Mouse (Mus musculus): ENCODE results near the gene Isg15.

The Isg15 gene

DNA sequence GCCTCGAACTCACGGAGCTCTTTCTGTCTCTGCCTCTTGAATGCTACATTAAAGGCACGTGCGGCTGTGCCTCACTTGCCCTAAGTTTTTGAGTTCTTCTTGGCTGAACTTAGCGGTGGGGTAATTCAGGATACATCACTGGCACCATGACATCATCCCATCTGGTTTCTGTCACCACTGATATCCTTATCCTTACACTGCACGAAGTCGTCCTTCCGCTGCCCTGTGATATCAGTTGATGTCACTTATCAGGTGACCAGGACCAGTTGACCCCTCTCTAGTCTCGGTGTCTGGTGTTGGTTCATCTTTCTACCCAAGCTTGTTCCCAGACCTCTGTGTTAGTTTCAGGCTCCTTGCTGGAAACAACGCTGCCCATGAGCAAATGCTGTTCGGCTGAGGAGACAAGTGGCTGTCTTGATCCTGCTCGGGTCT is 1.9 kb upstream of the Isg15 start:
- DNase-seq = no peak

DNA sequence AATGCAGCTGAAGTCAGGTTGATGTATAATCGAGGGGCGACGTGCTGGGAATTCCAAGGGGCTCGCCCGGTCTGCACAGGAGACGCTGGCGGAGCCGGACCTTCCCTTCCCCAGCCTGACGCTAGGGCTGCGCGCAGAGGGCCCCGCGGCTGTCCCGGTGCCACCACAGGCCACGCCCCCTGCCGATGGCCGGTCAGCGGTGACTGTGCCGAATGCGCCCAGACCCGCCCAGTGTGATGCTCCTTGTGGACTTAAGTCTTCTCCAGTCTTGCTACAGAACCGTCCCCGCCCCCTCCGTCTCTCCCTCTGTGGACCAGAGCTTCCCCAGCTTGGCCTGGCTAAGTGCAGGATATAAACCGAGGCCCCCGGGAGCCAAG is 2.8 kb downstream of the Isg15 start:
- peak; percentile 88 to 89 for DNase-seq

DNA sequence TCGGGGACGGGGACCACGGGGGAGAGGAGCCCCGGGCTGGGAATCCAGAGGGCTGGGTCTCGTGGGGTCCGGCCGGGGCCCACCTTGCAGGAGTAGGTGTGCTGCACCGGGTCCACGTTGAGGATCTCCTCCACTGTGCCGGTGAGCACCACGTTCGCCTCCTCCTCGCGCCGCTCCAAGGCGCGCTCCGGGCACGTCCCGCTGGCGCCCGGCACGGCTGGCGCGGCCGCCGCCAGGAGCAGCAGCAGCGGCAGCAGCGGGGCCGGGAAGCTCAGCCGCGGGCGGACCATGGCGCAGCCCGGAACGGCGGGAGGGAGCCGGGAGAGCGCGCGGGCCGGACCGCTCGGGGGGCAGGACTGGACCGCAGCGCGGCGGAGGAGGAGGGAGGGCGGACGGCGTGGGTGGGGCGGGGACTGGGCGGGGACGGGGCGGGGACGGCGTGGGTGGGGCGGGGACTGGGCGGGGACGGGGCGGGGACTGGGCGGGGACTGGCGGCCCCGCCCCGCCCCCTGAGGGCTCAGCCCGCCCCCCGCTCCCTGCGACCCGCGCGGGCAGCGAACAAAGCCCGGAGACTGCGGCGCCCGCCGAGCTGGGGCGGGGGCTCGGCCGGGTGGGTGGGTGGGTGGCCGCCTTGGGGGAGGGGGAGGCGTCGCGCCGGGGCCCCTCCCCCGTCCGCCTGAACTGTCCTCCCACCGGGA is 3.3 kb downstream of the Isg15 start, which contains the start of gene Agrn:
TSS of gene Agrn (minus strand) at position 358 of the 698 bp plus-strand sequence.
- peak; percentile 50 to 56 for DNase-seq

DNA sequence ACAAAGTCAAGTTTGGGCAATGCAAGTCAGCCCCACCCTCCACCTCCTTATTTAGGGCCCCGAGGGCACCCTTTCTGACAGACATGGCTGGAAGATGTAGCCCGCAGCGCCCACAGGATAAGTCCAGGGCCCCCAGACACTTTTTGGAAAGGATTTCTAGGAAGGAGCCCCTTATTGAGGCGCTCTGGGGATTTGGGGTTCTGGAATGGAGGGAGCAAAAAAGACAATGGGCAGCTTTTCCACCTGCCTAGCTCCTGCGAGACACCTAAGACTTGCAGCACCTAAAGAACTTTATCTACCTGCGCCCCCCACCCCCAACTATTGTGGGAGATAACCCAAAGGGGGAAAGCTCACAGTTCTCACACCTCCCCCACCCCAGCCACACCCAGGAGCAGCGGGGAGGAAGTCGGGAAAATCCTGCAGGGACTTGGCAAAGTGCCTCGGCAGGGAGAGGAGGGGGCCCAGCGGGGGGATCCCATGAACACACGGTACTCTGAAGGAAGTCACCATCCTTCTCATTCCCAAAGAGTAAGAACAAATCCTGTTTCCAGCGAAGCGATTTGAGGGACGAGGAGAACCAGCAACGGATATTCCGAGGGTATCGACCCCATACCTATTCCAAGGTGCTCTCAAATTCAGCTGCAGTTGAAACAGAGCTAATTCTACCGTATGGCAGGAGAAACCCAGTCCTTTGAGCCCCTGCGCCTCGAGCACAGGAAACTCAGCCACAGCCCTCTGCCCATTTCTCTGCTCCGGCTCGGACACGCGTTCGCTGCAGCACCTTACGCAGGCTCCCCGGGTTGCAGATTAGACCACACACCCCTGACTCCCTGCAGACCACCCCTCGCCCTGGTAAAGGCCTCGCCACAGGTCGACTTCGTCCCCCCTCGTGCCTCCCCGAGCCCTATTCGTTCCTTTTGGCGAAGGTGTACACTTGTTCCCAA is 4.4 kb downstream of the Isg15 start:
- peak; percentile 48 to 68 for DNase-seq

DNA sequence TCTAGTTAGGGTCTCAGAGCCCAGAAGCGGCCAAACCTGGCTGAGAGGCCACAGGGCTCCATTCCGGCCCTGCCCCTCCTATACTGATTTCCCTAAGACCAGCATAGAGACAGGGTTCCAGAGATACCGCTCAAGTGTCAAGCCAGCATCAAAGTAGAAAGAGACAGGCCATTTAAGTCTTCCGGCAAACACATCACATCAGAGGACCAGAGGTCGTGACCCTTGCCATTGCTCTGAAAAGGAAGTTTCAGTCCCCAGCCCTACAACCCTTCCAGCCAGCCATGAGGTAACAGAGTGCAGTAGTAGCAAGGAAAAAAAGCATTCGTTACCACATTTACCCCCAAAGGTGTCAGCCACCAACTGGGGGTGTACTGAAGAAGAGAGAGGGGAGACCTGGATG is 6.3 kb downstream of the Isg15 start:
- DNase-seq = no peak

- DNase-seq = no peak
Observed at GRCm38 (mm10) chr4:156193906-156194305, 6.7 kb downstream of the Isg15 start.

DNA sequence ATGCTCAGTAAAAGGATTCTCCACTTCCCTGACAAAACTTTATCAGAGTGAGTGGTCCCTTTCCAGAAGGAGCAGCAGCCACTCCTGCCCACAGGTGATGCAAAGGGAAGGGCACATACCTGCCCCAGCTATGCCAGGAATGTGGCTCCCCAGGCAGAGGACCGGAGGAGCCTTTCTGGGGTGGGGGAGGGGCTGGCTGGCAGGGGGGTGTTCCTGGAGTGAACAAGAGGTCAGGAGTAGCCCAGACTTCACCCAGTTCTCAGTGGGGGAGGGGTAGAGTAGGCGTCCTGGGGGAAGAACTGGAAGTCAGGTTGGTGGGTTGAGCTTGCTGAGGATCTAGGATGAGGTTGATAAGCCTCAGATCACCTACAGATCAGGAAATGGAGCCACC is 7.4 kb downstream of the Isg15 start:
- DNase-seq = peak; percentile 45 to 67

DNA sequence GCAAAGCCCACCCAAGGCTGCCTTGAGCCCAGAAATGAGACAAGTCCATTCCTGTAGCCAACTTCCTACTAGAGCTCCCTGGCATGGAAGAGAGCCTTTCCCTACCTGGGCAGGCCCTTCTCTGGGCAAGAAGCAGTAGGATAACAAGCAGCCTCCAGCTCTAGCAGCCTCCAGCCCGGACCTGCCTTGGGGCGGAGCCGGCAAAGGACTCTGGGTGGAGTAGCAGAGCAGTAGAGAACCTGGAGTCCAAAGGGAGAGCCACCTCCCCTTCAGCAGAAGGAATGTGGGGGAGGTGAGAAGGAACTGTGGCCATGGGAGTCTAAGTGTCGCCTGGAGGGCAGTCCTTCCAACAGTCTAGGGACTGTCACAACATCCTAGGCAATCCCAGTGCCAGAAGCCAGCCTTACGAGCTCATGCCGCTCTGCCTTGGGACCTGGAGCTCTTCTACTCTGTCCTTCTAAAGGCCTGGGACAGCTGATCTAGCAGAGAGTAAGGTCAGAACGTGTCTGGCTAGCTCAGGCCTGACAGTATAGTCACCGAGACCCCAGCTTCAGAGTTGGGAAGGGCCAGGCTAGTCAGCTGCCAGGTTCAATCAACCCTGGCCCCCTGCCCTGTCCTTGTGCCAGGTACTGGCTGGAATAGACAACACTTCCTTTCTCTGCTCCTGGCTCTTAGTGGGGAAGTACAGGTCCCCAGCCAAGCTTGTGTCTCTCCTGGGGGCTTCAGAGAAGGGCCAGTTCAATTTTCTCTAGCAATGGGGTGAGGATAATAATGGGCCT is 8.0 kb downstream of the Isg15 start:
- DNase-seq = peak; percentile 82 to 87

- peak; percentile 52 to 72 for DNase-seq
Observed at GRCm38 (mm10) chr4:156188811-156189323, 11.8 kb downstream of the Isg15 start.

GRCm38 (mm10) chr4:156188162-156188810 is 12.3 kb downstream of the Isg15 start:
- DNase-seq = no peak

GRCm38 (mm10) chr4:156185950-156186850 is 14.4 kb downstream of the Isg15 start:
- no peak for DNase-seq

- DNase-seq = no peak
Observed at GRCm38 (mm10) chr4:156185456-156185949, 15.1 kb downstream of the Isg15 start.

DNA sequence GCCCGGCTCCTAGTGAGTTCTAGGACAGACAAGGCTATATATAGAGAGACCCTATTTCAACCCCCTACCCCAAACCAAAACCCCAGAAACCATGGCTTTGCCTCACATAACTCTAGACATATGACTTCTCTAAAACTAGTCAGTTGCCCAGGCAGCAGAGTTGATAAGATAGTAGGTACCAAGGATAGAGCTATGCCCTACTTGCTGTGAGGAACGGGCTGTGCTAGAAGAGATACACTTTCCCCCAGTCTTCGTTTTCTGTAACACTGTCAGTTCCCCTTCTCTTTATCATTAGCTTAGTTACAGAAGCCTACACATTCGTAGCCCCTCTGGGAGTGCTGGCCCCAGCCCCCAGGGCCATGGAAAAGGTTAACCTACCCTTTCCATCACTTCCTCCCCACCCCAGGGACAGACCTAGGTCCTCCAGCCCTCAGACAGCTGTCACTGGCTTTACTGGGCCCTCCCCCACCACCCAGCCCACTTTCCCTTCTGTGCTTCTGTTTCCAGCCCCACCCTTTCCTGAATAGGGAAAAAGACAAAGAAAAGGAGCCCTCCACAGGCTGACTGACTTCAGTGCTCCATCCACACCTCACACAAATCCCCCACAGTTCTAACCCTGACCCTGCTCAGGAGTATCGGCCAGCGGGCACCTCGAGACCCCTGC is 16.2 kb downstream of the Isg15 start:
- no peak for DNase-seq

- DNase-seq = no peak
Observed at GRCm38 (mm10) chr4:156183747-156184146, 16.9 kb downstream of the Isg15 start.

DNA sequence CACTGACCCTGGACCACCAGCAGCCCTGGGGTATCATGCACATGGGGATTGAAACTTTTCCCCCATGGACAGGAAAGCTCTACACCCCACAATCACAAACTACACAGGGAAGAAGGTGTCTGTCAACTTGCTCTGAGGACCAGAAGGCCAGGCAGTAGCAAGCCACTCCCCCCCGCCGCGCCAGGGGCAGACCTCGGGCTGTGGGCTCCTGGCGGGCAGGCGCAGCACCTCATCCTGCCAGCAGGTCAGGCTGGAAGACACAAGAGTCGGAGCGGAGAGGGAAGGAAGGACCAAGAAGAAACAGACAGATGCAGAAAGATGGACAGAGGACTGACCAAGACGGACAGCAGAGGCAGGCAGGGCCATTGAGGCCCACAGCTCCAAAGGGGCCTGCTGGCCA is 23.0 kb downstream of the Isg15 start:
- DNase-seq = no peak

DNA sequence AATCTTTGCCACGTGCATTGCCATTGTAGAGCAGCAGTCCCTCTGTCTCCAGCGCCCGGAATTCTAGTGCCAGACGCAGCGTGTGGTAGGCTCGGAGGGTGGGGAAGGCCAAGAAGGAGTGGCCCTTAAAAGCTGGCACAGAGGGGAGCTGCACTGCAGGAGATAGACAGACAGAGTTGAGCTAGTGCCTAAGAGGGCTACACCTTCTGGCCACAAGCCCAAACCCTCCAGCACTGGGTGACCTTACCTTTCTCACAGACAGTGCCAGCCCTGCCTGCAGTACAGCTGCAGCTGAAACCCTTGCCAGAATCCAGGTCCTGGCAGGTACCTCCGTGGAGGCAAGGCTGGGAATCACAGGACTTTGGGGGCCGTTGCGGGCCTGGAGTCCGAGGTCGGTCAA is 28.8 kb downstream of the Isg15 start:
- DNase-seq = no peak

GRCm38 (mm10) chr4:156169129-156169528 is 31.5 kb downstream of the Isg15 start:
- DNase-seq = no peak

DNA sequence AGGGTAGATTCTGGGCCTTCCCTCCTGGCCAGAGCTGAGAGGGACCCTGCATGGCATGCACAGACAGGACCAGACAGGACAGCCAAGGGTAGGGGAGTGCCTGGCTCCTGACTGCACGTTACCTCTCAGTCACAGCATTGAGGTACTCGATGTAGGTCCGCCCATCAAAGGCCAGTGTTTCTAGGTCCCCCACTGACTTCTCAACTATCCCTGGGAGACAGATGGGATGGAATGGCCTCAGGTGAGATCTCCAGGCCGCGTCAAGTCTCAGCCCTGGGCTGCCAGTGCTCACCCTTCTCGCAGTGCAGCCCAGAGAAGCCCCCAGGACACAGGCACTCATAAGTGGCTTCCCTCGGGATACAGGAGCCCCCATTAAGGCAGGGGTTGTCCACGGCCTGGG is 32.0 kb downstream of the Isg15 start:
- DNase-seq = no peak

- DNase-seq = no peak
Observed at GRCm38 (mm10) chr4:156166477-156166876, 34.1 kb downstream of the Isg15 start.

DNA sequence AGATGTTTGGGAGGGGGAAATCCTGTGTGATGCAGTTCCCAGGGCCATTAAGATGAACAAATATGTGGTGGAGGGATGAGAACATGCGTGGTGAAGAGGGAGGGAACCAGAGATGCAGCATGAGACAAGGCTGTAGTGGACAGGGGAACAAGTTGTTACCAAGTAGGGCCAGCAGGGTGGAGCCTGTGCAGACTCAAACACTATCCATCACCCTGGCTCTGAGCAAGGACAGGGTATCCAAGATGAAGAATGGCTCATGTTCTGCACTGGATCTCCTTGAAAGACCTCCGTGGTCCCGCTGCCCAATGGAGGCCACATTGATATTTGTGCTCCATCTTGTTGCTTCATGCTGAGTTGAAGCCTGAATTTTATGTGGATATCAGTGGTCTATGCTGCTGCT is 45.8 kb downstream of the Isg15 start:
- DNase-seq = no peak

DNA sequence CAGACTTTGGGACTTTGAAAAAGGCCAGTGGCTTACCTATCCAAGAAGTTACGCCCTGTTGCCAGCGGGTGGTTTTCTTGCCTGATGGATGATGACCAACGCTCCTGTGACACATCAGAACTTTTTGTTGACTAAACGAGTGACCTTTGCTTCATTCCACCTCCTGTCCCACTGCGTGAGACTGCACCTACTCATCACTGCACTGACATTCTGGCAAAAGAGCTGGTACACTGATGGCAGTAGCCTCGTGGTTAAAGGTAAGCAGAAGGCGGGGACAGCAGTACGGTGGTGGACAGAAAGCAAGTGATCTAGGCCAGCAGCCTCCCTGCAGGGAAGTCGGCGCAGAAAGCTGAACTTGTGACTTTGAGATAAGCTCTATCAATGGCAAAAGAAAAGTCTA is 49.7 kb downstream of the Isg15 start:
- DNase-seq = peak in 1 of 2 experiments; percentile 46
